Mouse (Mus musculus): Measurements from ENCODE around the gene Rgs9. TPM values are rescaled to one million over a fixed set of nuclear protein-coding genes. Genes with fewer than 3 reads are reported as not detected.
A peak's percentile ranks its signal among the peaks of the same experiment; 100 is the strongest.

The Rgs9 gene
- polyA plus RNA-seq, 1 experiment from 2014 or later: 0.73 TPM

GRCm38 (mm10) chr11:109210772-109211171 is 87.2 kb downstream of the Rgs9 start:
- H3K9ac ChIP-seq (ENCODE audit: low read length): no peak overlapping the region
- no peaks in the 10 kb centered on the region for H3K27me3 ChIP-seq (ENCODE audit: control insufficient read depth, insufficient read depth, low read length)
- H3K4me2 ChIP-seq (replicated peaks; ENCODE audit: low read depth): no peak overlapping the region
- no peak for DNase-seq (ENCODE audit: low spot score)
- WGBS: 58% methylated on average over 11 of the region's 11 CpGs
- no peak overlapping the region for H3K27ac ChIP-seq (replicated peaks)
- H3K4me3 ChIP-seq (ENCODE audit: low read depth, low read length): no peak overlapping the region
- no peaks in the 10 kb centered on the region for H3K4me1 ChIP-seq (replicated peaks; ENCODE audit: control insufficient read depth, insufficient read depth)
- no peak for ATAC-seq (ENCODE audit: low FRiP score, low TSS enrichment)
- H3K9me3 ChIP-seq (ENCODE audit: control insufficient read depth, low read length): no peaks in the 10 kb centered on the region
- TF ChIP-seq EP300 (optimal IDR thresholded peaks at IDR 0.05) (no peak), CTCF (IDR thresholded peaks at IDR 0.05; ENCODE audit: low read depth) (no peak)
- no peaks in the 10 kb centered on the region for H3K36me3 ChIP-seq (ENCODE audit: control insufficient read depth, insufficient read depth, low read length)

DNA sequence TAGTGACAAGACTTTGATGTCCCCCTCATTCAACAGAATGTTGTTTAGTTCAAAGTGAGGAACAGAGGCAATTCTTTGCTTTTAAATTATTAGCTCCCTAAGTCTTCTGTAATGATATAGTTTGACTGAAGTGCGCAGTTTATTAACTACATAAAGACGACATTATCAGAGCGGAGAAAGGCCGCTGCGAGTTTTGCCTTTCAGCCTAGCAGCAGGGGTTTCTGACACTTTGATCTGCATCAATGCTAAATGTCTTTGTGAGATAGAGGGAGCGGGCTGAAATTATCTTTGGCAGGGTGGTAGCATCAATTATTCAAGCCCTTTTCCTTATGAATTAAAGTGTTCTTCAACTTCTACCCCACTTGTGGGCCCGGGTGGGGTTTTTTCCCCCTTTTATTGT is 87.6 kb downstream of the Rgs9 start:
- TF ChIP-seq EP300 (optimal IDR thresholded peaks at IDR 0.05): no peak
- TF ChIP-seq CTCF (IDR thresholded peaks at IDR 0.05; ENCODE audit: low read depth): no peak
- 70% methylated on average over 7 of the region's 7 CpGs for WGBS

DNA sequence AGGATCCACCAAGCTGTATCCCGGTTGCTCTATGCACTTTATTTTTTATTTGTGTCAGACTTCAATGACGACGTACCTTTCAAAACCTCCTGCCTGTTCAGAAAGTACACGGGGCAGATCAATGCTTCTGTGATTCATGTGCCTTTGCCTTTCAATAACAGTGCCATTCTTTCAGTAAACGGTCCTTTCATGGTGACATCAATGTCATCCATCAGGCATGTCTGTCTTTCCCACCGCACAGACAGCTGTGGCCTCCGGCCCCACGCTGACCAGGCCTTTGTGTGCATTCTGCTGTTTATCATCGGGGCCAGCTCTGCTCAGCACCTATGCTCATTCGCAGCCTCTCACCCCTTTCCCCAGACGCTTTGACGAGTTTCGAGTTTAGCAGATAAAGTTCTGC is 91.2 kb downstream of the Rgs9 start:
- Histone ChIP-seq H3K27me3 (ENCODE audit: control insufficient read depth, insufficient read depth, low read length) (no peaks in the 10 kb centered on the region), H3K4me2 (replicated peaks; ENCODE audit: low read depth) (no peak overlapping the region), H3K4me1 (replicated peaks; ENCODE audit: control insufficient read depth, insufficient read depth) (no peaks in the 10 kb centered on the region), H3K9ac (ENCODE audit: low read length) (no peak overlapping the region), H3K27ac (replicated peaks) (no peak overlapping the region), H3K36me3 (ENCODE audit: control insufficient read depth, insufficient read depth, low read length) (no peaks in the 10 kb centered on the region), H3K4me3 (ENCODE audit: low read depth, low read length) (no peak overlapping the region), H3K9me3 (ENCODE audit: control insufficient read depth, low read length) (no peaks in the 10 kb centered on the region)
- DNase-seq (ENCODE audit: low spot score) (no peak), ATAC-seq (ENCODE audit: low FRiP score, low TSS enrichment) (no peak)
- no peak for TF ChIP-seq EP300 (optimal IDR thresholded peaks at IDR 0.05)
- no peak for TF ChIP-seq CTCF (IDR thresholded peaks at IDR 0.05; ENCODE audit: low read depth)
- WGBS: 15% methylated on average over 13 of the region's 13 CpGs

More for the DNA sequence above, 87.6 kb downstream of the Rgs9 start:
- H3K4me3 ChIP-seq (ENCODE audit: low read depth, low read length): no peak overlapping the region
- no peaks in the 10 kb centered on the region for H3K9me3 ChIP-seq (ENCODE audit: control insufficient read depth, low read length)
- DNase-seq (ENCODE audit: low spot score): no peak
- H3K27ac ChIP-seq (replicated peaks): no peak overlapping the region
- no peak overlapping the region for H3K9ac ChIP-seq (ENCODE audit: low read length)
- H3K4me1 ChIP-seq (replicated peaks; ENCODE audit: control insufficient read depth, insufficient read depth): no peaks in the 10 kb centered on the region
- no peaks in the 10 kb centered on the region for H3K27me3 ChIP-seq (ENCODE audit: control insufficient read depth, insufficient read depth, low read length)
- no peak for ATAC-seq (ENCODE audit: low FRiP score, low TSS enrichment)
- no peak overlapping the region for H3K4me2 ChIP-seq (replicated peaks; ENCODE audit: low read depth)
- H3K36me3 ChIP-seq (ENCODE audit: control insufficient read depth, insufficient read depth, low read length): no peaks in the 10 kb centered on the region

DNA sequence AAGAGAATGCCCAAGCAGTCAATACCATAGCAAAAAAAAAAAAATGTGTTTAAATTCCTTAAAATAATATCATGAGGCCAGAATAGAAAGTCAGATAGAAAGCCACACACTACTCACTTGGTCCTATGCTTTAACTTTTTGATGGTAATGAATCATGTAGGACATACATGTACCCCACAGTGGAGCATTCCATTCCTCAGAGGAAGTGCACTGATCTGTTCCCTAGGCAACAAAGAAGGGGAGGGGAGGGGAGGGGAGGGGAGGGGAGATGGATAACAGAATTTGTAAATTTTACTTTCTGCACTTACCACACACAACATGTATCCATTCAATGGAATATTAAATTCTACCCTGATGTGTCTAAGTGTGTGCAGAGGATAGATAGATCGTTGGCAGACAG is 91.9 kb downstream of the Rgs9 start:
- Histone ChIP-seq H3K36me3 (ENCODE audit: control insufficient read depth, insufficient read depth, low read length) (no peaks in the 10 kb centered on the region), H3K4me3 (ENCODE audit: low read depth, low read length) (no peak overlapping the region), H3K9ac (ENCODE audit: low read length) (no peak overlapping the region), H3K27ac (replicated peaks) (no peak overlapping the region), H3K4me2 (replicated peaks; ENCODE audit: low read depth) (no peak overlapping the region), H3K4me1 (replicated peaks; ENCODE audit: control insufficient read depth, insufficient read depth) (no peaks in the 10 kb centered on the region), H3K9me3 (ENCODE audit: control insufficient read depth, low read length) (no peaks in the 10 kb centered on the region), H3K27me3 (ENCODE audit: control insufficient read depth, insufficient read depth, low read length) (no peaks in the 10 kb centered on the region)
- no peak for TF ChIP-seq CTCF (IDR thresholded peaks at IDR 0.05; ENCODE audit: low read depth)
- no peak for TF ChIP-seq EP300 (optimal IDR thresholded peaks at IDR 0.05)
- DNase-seq (ENCODE audit: low spot score) (no peak), ATAC-seq (ENCODE audit: low FRiP score, low TSS enrichment) (no peak)
- 76% methylated on average over 1 of the region's 1 CpGs for WGBS

DNA sequence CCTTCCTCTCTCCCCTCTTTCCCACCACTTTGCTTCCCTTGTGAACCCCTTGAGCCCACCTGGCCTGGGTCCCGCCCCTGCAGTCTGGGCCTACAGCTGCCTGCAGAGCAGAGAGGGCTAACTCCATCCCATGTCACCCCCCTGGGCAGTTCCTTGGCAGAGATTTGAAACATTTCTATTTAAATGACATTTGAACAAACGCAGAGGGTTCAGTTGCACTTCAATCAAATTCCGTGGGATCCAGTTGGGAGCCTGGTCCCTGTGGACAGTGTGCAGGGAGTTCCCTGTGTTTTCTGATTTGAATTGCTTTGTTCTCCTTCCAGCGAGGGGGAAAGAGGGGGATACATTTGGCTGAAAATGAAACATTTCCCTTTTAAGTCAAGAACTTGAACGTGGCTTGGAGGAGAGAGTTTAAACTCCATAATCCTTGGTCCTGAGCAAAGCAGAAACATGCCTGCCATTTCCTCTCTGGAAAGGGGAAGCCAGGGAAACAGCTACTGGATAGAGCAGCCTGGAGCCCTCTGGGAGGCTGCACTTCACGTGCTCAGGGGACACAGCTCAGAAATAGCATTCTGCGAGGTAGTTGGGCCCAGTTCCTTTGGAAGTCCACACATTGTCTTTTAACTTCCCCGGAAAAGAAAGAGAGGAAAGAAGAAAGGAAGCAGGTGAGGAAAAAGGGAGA is 98.2 kb downstream of the Rgs9 start:
- no peak for ATAC-seq (ENCODE audit: low FRiP score, low TSS enrichment)
- Histone ChIP-seq H3K36me3 (ENCODE audit: control insufficient read depth, insufficient read depth, low read length) (no peaks in the 10 kb centered on the region), H3K9me3 (ENCODE audit: control insufficient read depth, low read length) (no peaks in the 10 kb centered on the region), H3K27me3 (ENCODE audit: control insufficient read depth, insufficient read depth, low read length) (no peaks in the 10 kb centered on the region), H3K4me3 (ENCODE audit: low read depth, low read length) (no peak overlapping the region), H3K4me2 (replicated peaks; ENCODE audit: low read depth) (no peak overlapping the region), H3K27ac (replicated peaks) (no peak overlapping the region), H3K4me1 (replicated peaks; ENCODE audit: control insufficient read depth, insufficient read depth) (no peaks in the 10 kb centered on the region), H3K9ac (ENCODE audit: low read length) (no peak overlapping the region)
- TF ChIP-seq EP300 (optimal IDR thresholded peaks at IDR 0.05): no peak
- TF ChIP-seq CTCF (IDR thresholded peaks at IDR 0.05; ENCODE audit: low read depth): no peak
- no peak for DNase-seq (ENCODE audit: low spot score)
- 24% methylated on average over 8 of the region's 8 CpGs for WGBS

DNA sequence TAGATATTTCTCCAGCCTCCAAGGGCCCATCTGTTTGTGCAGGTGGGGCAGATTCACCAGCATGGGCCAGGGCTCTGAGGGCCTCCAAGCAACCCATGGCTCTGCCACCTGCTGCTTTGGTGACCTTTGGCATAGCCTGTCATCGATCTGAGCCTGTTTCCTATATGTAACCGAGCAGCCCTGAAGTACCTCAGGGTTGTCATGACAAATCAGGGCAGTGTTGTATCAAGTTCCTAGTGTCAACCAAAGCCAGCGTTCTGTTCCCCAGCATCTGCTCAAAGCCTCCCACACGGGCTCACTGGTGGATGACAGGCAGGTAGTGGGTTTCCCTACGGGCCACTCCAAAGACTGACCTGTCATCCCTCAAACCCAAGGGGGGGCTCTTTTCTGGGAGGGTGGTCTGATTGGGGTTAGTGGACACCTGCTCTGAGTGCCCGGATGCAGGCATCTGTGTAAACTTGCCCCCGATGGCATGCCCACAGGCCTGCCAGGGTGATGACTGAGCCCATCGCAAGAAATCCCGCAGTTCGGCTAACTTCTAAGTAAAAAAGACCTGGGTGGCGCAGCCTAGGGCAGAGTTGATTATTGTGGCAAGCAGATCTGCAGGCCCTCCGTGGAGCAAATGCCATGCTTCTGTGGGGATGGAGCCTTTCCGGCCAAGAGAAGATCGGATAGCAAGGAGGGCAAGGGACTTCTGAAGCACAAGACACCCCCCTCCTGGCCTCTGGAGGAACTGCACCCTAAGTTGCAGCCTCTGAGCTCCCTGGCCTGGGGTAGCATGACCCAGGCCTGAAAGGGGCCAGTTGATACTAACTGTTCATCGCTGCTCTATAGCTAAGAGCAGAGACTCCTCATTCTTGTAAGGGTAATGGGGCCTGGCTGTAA is 105.0 kb downstream of the Rgs9 start:
- no peaks in the 10 kb centered on the region for H3K4me1 ChIP-seq (replicated peaks; ENCODE audit: control insufficient read depth, insufficient read depth)
- no peak overlapping the region for H3K4me3 ChIP-seq (ENCODE audit: low read depth, low read length)
- ATAC-seq (ENCODE audit: low FRiP score, low TSS enrichment) (0 out of 2 replicates have a peak, but pooled peaks have one; percentile 56), DNase-seq (ENCODE audit: low spot score) (peak; percentile 79)
- no peaks in the 10 kb centered on the region for H3K27me3 ChIP-seq (ENCODE audit: control insufficient read depth, insufficient read depth, low read length)
- no peak overlapping the region for H3K27ac ChIP-seq (replicated peaks)
- peak; percentile 89 for TF ChIP-seq CTCF (IDR thresholded peaks at IDR 0.05; ENCODE audit: low read depth)
- no peak for TF ChIP-seq EP300 (optimal IDR thresholded peaks at IDR 0.05)
- no peaks in the 10 kb centered on the region for H3K9me3 ChIP-seq (ENCODE audit: control insufficient read depth, low read length)
- H3K9ac ChIP-seq (ENCODE audit: low read length): no peak overlapping the region
- 50% methylated on average over 15 of the region's 15 CpGs for WGBS
- no peak overlapping the region for H3K4me2 ChIP-seq (replicated peaks; ENCODE audit: low read depth)
- H3K36me3 ChIP-seq (ENCODE audit: control insufficient read depth, insufficient read depth, low read length): no peaks in the 10 kb centered on the region
